Mouse (Mus musculus) urinary bladder, postnatal 10 days (tissue): ENCODE data around the gene Zfp810.

ENCODE experiments used
- DNase-seq: peaks from one replicate; pipeline ENCODE4 v3.0.0; 2022; ENCODE audit warnings: low spot score

Zfp810 gene

DNA sequence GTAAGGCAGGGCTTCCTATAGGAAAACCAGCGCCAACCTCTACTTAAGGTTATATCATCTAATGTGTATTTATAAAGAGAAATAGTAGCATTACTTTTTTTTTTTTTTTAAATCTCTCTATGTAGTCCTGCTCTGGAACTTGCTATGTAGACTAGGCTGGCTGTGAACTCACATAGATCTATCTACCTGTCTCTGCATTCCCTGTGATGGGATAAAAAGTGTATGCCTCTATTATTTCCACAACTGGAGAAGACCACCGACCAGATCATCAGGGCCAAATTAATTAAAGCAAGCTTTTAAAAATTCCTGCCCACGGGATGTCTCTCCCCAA is 47.4 kb downstream of the Zfp810 start:
- DNase-seq: no peak

DNA sequence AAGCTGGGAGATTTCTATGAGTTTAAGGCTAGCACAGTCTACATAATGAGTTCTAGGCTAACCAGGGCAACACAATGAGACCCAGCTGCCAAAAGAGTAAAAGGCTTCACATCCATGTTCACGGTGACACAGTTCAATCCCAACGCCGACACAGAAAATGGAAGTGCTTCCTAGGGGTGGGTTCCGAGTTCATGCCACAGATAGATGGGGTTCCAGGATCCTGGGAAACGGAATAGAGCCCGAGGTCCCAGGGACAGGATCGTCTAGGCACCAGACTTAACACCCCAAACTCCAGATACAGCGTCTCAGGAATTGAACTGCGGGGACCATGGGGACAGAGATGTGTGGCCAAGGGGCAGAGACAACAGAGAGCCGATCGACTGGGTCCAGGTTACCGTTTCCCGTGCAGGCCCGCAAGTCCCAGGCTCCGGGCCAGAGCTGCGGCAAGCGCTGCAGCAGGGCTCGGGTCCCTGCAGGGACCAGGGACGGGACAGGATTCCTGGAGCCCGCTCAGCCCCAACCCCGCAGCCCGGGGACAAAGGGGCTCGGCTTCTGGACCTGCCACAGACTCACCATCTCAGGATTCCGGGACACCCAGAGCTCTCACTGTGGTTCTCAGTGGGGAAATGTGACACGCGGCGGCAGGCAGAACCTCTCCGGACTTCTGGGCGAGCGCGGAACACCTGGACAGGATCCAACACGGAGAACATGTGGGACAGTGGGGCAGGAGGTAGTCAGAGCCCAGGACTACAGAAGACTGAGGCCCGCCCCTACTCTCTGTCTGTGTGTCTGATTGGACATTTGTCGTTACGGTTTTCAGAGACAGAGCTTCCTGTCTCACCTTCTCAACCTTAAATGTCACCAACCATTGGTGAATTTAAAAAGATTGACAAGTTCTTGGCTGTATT is 48.0 kb downstream of the Zfp810 start, which contains the start of gene Zfp599:
Gene Zfp599, minus strand, starts transcription at position 712 of the 908 bp plus-strand sequence.
- no peak for DNase-seq

DNA sequence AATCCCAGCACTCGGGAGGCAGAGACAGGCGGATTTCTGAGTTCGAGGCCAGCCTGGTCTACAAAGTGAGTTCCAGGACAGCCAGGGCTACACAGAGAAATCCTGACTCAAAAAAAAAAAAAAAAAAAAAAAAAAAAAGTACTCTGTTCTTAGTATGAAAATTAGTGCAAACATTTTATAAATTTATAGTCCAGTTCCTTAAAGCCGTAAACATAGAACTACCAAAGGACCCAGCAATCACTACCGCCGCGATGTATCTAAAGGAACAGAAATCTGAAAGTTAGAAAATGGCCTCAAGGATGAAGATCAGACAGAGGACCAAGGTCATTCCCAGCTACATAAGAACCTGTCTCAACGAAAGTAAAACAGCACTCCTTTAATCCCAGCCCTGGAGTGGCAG is 48.7 kb downstream of the Zfp810 start:
- DNase-seq: no peak

DNA sequence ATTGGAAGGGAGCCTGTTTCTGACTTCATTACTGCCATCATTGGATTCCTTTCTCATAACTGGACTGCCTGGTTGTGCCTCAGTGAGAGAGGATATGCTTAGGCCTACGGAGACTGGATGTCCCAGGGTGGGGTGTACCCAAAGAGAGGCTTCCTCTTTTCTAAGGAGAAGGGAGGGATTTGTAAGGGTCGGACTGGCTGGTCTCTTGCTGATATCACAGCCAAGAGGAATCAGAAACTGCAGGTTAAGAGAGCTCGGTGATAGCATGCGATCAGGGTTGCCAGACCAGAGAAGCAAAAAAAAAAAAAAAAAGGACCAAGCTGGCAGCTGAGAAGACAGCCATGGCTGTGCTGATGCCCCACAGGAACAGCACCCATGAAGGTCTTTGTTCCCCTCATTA is 50.9 kb downstream of the Zfp810 start:
- no peak for DNase-seq

DNA sequence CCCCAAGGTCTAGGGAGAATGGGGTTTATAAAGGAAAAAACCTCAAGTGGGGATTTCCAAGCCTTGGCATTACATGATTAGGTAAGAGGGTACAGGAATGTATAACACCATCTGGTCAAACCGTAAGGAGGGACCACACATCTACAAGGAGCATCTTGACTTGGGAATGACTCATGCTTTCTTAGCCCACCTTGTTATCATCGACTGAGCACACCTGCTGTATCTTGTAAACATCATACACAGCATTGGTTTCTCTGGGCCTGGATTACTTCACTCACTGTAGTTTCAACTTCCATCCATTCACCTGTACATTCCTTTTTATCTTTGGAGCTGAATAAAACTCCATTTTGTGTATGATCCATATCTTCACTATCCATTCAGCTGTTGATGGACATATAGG is 63.2 kb downstream of the Zfp810 start:
- no peak for DNase-seq

DNA sequence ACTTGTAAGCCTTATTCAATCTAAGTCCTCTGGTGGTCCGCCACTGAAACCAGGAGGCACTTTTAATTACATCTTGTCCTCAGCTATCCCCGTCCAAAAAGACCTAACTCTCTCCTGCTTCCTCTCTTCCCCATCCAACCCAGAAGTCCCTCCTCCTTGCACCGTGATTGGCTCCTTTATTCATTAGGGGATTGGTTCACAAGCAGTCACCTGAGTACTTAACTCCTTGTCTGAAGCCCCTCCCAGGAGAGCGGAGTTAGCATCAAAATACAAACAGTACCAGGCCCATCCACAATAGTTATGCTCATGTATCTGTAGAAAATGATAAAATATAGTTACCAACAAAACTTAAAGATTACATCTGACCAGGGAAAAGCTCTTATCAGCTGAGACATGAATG is 67.4 kb downstream of the Zfp810 start:
- DNase-seq: no peak

DNA sequence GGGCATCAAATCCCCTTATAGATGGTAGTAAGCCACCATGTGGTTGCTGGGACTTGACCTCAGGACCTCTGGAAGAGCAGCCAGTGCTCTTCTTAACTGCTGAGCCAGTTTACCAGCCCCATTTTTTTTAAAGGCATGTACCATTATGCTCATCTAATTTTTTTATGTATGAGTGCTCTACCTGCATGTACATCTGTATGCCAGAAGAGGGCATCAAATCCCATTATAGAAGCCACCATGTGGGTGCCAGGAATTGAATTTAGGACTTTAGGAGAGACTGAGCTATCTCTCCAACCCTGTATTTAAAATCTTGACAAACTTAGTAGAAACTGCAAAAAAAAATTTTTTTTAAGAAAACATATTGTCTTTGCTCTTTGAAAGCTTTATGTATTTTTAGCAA is 76.9 kb downstream of the Zfp810 start:
- DNase-seq: no peak

DNA sequence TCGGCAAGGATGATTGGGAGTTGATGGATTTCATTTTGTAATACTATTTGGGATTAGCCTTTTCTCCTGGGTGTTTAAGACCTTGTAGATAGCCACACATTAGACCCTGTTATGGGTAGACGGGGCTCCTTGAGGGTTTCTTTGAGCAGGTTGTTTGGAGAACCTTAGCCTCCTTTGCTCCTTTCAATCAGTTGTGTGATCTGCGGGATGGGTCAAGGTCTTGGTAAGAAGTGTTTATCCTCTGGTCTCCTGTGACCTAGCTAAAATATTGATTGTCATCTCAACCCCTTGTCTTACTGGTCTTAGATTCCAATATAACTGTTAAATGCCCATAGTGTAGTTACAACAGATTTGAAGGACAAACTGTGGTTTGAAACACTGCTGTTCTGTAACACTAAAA is 77.4 kb downstream of the Zfp810 start:
- DNase-seq: no peak

DNA sequence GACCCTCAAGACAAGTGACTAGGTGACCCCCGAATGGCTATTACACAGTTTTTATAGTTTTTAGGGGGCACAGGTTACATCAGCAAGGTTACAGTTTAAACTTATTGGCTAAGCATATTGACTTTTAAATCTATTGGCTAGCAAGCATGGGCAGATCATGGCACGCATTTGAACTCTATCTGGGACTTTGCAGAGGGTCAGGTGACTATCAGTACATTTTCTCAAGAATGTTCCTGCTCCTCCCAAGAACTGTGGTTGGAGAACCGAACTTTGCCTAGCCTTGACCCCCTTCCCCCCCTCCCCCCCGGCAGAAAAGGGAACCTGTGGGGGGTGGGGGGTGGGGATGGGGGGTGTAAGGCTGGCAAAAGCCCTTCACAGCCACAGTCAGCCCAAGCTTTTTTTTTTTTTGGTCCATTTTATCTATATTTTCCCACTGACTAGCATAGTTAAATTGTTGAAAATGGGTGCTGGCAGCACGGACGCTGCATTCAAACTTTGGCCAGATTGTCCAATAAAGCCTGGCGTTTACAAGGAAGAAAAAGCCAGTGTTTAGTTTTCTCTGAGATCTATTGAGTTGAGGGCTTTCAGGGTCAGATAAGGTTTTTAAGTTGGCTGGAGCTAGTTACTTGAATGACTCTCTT is 77.9 kb downstream of the Zfp810 start:
- no peak for DNase-seq

DNA sequence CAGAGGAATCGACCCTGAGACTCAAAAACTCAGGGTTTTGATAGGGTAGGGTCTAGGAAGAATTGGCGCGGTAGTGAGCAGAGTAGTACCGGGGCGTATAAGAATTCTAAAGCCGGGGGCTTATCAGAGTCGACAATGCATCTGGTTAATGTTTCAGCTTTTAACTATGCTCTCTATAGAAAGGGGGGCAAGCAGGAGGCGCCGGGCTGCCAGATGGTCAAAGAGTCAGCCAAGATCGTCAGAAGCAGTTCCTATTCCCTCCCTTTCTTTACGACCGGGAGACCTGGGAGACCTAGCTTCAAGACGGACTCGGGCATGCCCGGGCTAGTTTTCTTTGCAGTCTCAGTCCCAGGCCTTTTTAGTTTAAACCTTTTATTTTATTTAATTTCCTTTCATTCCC is 80.6 kb downstream of the Zfp810 start:
- DNase-seq: peak; percentile 33
